Mouse (Mus musculus) liver, adult 2 months (tissue): ENCODE results near the gene Pcdh15. TPM values are rescaled to one million over a fixed set of nuclear protein-coding genes. Genes with fewer than 3 reads are reported as not detected.
A peak's percentile ranks its signal among the peaks of the same experiment; 100 is the strongest.

Source experiments
- DNase-seq: peaks from one replicate; pipeline ENCODE4 v3.0.0-alpha.2; 2011; ENCODE audit warnings: low read depth, low spot score; ENCODE audit errors: extremely low read depth
- H3K27ac ChIP-seq: fragments of 200-500 bp; replicated peaks from 2 replicates; pipeline ENCODE4 v1.5.1; 2012; ENCODE audit warnings: low read depth, mild to moderate bottlenecking, control low read depth, inconsistent platforms, low read length; ENCODE audit not compliant: insufficient read depth
- H3K27me3 ChIP-seq: fragments of 200-500 bp; 2 replicates; pipeline ENCODE4 v1.6.1; 2012; ENCODE audit warnings: mild to moderate bottlenecking, moderate library complexity, low read length, inconsistent platforms; ENCODE audit not compliant: control insufficient read depth, insufficient read depth
- H3K36me3 ChIP-seq: fragments of 200-500 bp; 2 replicates; pipeline ENCODE4 v1.6.1; 2012; ENCODE audit warnings: low read length, inconsistent platforms; ENCODE audit not compliant: control insufficient read depth, insufficient read depth
- H3K4me1 ChIP-seq: fragments of 200-500 bp; 2 replicates; pipeline ENCODE4 v1.6.1; 2011; ENCODE audit warnings: low read length; ENCODE audit not compliant: control insufficient read depth, insufficient read depth
- H3K4me3 ChIP-seq: fragments of 200-500 bp; 2 replicates; pipeline ENCODE4 v1.5.1; 2011; ENCODE audit warnings: low read depth, mild to moderate bottlenecking, control low read depth, low read length, moderate library complexity; ENCODE audit not compliant: insufficient read depth
- H3K79me2 ChIP-seq: fragments of 200-500 bp; 2 replicates; pipeline ENCODE4 v1.6.1; 2012; ENCODE audit warnings: inconsistent platforms, mild to moderate bottlenecking, low read length, moderate library complexity; ENCODE audit not compliant: control insufficient read depth, insufficient read depth
- H3K9ac ChIP-seq: fragments of 200-500 bp; 2 replicates; pipeline ENCODE4 v1.6.1; 2012; ENCODE audit warnings: low read depth, mild to moderate bottlenecking, control low read depth, inconsistent platforms, low read length
- CTCF ChIP-seq: fragments of 200-500 bp; IDR thresholded peaks from 2 replicates; pipeline ENCODE4 v1.5.1; 2011; ENCODE audit warnings: low read depth, low read length, control low read depth
- POLR2A ChIP-seq: fragments of 200-500 bp; IDR thresholded peaks from 2 replicates; pipeline ENCODE4 v1.6.1; 2011; ENCODE audit warnings: low read length, control low read depth; ENCODE audit not compliant: insufficient read depth; ENCODE audit errors: extremely low read depth
- WGBS: fragments of 180-500 bp; shearing (Covaris S2); methylation state at CpG from one replicate; pipeline ENCODE4 v1.1.7; 2018; 5-methylcytosine and 5-hydroxymethylcytosine counted together
- polyA plus RNA-seq: library from polyadenylated mRNA; depleted of rRNA; stranded (reverse); fragments of >200 nt; gene quantifications from 2 replicates; pipeline ENCODE4 v1.2.3, GENCODE M21; 2012
- total RNA-seq: library from RNA; depleted of rRNA; stranded (reverse); fragments of >200 nt; gene quantifications from 2 replicates; pipeline ENCODE4 v1.2.3, GENCODE M21; 2014

Pcdh15 gene
- total and polyA plus RNA-seq, 2 experiments, result 0.04 to 0.09 TPM

DNA sequence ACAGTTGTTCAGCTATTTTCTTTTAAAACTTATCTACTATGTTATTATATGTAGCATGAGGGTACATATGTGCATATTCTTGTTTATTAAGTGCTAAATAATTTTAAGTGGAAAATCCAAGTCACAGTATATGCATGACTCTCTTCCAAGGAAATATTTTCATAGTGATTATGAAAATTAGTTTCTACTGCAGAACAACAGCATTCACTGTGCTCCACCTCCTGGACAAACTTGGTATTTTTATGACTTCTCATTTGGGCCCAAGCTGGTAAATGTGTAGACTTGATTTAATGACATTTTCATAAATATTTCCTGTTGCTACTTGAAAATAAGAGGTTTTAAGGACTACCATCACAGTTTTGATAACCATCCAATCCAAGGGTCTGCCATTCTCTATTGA, 1104.5 kb downstream of the Pcdh15 start:
- no peak overlapping the region for H3K9ac ChIP-seq
- H3K4me1 ChIP-seq, result no peaks in the 10 kb centered on the region
- H3K79me2 ChIP-seq, result no peaks in the 10 kb centered on the region
- H3K36me3 ChIP-seq, result no peaks in the 10 kb centered on the region
- no peaks in the 10 kb centered on the region for H3K27me3 ChIP-seq
- no peak overlapping the region for H3K27ac ChIP-seq
- H3K4me3 ChIP-seq, result no peak overlapping the region
- no peak for DNase-seq
- peak; percentile 23; the same call in 1 of the 2 replicates for TF ChIP-seq CTCF
- no peak for TF ChIP-seq POLR2A

GRCm38 (mm10) chr10:74217268-74217667, 1118.1 kb downstream of the Pcdh15 start:
- WGBS, result 33% methylated on average over 1 of the region's 1 CpGs
- Histone ChIP-seq H3K4me1 (no peaks in the 10 kb centered on the region), H3K36me3 (no peaks in the 10 kb centered on the region), H3K4me3 (no peak overlapping the region), H3K9ac (no peak overlapping the region), H3K79me2 (no peaks in the 10 kb centered on the region), H3K27me3 (no peaks in the 10 kb centered on the region), H3K27ac (no peak overlapping the region)
- no peak for TF ChIP-seq CTCF
- DNase-seq, result no peak

DNA sequence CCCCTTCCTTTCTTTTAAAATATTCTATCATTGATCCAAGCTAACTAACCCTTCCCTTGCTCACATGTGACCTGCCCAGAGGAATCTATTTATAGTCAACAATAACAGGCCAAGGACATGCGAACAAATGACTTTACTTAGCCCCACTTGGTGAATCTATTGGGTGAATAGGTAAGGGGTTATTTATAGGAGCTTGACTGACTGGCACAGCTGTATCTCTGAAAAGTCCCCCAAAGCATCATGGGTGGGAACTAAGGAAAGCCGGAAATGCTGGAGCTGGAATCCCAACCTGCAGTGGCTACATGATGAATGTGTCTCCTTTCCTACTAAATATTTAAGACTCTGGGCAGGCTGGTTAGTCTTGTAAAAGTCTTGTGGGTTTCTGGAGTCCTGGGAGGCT, 1121.3 kb downstream of the Pcdh15 start:
- no peaks in the 10 kb centered on the region for H3K36me3 ChIP-seq
- no peak overlapping the region for H3K27ac ChIP-seq
- no peaks in the 10 kb centered on the region for H3K27me3 ChIP-seq
- no peaks in the 10 kb centered on the region for H3K4me1 ChIP-seq
- no peak overlapping the region for H3K9ac ChIP-seq
- TF ChIP-seq CTCF (no peak), POLR2A (no peak)
- 69% methylated on average over 2 of the region's 2 CpGs for WGBS
- H3K79me2 ChIP-seq, result no peaks in the 10 kb centered on the region
- no peak for DNase-seq
- H3K4me3 ChIP-seq, result no peak overlapping the region

DNA sequence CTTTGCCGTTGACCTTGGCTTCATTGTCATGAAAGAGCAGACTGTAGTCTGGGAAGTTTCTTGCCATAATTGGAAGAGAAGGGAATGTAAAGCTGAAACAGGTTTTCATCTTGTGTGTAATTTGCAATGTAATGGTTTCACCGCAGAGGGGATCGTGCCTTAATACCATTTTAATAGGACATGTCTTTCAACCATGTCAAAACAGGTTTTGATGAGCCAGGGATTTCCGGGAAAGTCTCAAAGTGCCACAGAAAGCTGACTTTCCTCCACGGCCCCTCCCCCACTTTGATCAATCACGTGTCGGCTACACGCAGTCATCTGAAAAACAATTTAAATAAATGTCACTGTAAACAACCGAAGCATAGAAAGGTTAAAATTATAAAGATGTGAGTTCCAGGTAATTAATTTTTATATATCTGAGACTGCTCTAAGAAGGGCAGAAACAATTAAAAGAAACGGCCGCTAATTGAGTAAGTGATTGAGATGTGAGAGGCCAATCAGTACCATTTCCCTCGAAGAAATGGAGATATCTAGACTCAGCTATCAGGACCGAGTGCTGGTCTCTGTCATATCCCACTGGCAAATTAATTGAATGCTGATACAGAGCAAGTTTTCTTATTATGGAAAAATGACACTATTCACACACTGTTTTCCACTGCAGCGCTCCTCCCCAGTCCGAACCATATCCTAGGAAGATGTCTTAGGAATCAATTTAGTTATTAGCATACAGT, 1158.7 kb downstream of the Pcdh15 start:
- no peak for DNase-seq
- no peaks in the 10 kb centered on the region for H3K79me2 ChIP-seq
- H3K9ac ChIP-seq, result no peak overlapping the region
- H3K4me1 ChIP-seq, result no peaks in the 10 kb centered on the region
- H3K27me3 ChIP-seq, result no peaks in the 10 kb centered on the region
- H3K27ac ChIP-seq, result no peak overlapping the region
- TF ChIP-seq POLR2A, result no peak
- no peak for TF ChIP-seq CTCF
- H3K36me3 ChIP-seq, result no peaks in the 10 kb centered on the region
- WGBS, result 84% methylated on average over 15 of the region's 15 CpGs
- no peak overlapping the region for H3K4me3 ChIP-seq

- H3K9ac ChIP-seq, result no peak overlapping the region
- no peak overlapping the region for H3K4me3 ChIP-seq
- no peak overlapping the region for H3K27ac ChIP-seq
- no peaks in the 10 kb centered on the region for H3K79me2 ChIP-seq
- H3K36me3 ChIP-seq, result no peaks in the 10 kb centered on the region
- no peaks in the 10 kb centered on the region for H3K27me3 ChIP-seq
- no peak for TF ChIP-seq POLR2A
- TF ChIP-seq CTCF, result no peak
- DNase-seq, result no peak
- no peaks in the 10 kb centered on the region for H3K4me1 ChIP-seq
Measured at GRCm38 (mm10) chr10:74258639-74259038, 1159.5 kb downstream of the Pcdh15 start.

- no peak for DNase-seq
- no peaks in the 10 kb centered on the region for H3K79me2 ChIP-seq
- TF ChIP-seq POLR2A, result no peak
- WGBS, result 60% methylated on average over 6 of the region's 6 CpGs
- H3K27ac ChIP-seq, result no peak overlapping the region
- H3K4me3 ChIP-seq, result no peak overlapping the region
- H3K9ac ChIP-seq, result no peak overlapping the region
- no peaks in the 10 kb centered on the region for H3K36me3 ChIP-seq
- no peaks in the 10 kb centered on the region for H3K4me1 ChIP-seq
- no peaks in the 10 kb centered on the region for H3K27me3 ChIP-seq
Measured at GRCm38 (mm10) chr10:74269637-74270269, 1170.6 kb downstream of the Pcdh15 start.
